Mouse (Mus musculus) liver, adult 2 months (tissue): ENCODE measurements around the gene 1520401A03Rik.

ENCODE experiments used
- CTCF ChIP-seq: fragments of 200-500 bp; IDR thresholded peaks from 2 replicates; pipeline ENCODE4 v1.5.1; 2011; ENCODE audit warnings: low read depth, low read length, control low read depth
- POLR2A ChIP-seq: fragments of 200-500 bp; IDR thresholded peaks from 2 replicates; pipeline ENCODE4 v1.6.1; 2011; ENCODE audit warnings: low read length, control low read depth; ENCODE audit not compliant: insufficient read depth; ENCODE audit errors: extremely low read depth

DNA sequence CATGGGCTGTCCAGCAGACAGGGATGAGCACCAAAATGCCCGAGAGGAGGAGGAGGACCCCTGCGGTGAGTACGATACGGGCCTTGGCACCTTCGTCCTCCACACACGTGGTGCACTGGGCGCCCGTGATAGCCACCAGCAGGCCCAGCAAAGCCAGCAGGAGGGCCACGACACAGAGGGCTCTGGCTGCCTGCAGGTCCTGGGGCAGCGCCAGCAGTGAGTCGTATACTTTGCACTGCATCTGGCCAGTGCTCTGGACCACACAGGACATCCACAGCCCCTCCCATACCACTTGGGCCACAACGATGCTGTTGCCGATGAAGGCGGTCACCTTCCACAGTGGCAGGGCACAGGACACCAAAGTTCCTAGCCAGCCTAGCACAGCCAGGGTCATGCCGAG is 39.4 kb downstream of the 1520401A03Rik start:
- TF ChIP-seq POLR2A (no peak), CTCF (no peak)
